Mouse (Mus musculus) stomach, postnatal 0 days (tissue): ENCODE results near the gene Cyp4f14. TPM values are rescaled to one million over a fixed set of nuclear protein-coding genes. Genes with fewer than 3 reads are reported as not detected.

Source experiments
- ATAC-seq: fragments of 200-750 bp; cut with Nextera tagmentation; 2 replicates; pipeline ENCODE4 v1.8.0; 2017; ENCODE audit not compliant: low FRiP score, low TSS enrichment
- DNase-seq: peaks from one replicate; pipeline ENCODE4 v3.0.0-alpha.2; 2016; ENCODE audit warnings: low spot score
- H3K27ac ChIP-seq: fragments of 300-500 bp; sonication (generic); replicated peaks from 2 replicates; pipeline ENCODE4 v1.5.1; 2014; ENCODE audit warnings: mild to moderate bottlenecking, control low read depth
- H3K27me3 ChIP-seq: fragments of 300-500 bp; sonication (generic); 2 replicates; pipeline ENCODE4 v1.6.1; 2014; ENCODE audit warnings: low read length; ENCODE audit not compliant: control insufficient read depth, insufficient read depth
- H3K36me3 ChIP-seq: fragments of 300-500 bp; sonication (generic); 2 replicates; pipeline ENCODE4 v1.6.1; 2014; ENCODE audit warnings: low read length, mixed read lengths; ENCODE audit not compliant: control insufficient read depth, insufficient read depth
- H3K4me1 ChIP-seq: fragments of 300-500 bp; sonication (generic); replicated peaks from 2 replicates; pipeline ENCODE4 v1.6.1; 2014; ENCODE audit warnings: antibody characterized with exemption; ENCODE audit not compliant: control insufficient read depth, insufficient read depth
- H3K4me2 ChIP-seq: fragments of 300-500 bp; sonication (generic); replicated peaks from 2 replicates; pipeline ENCODE4 v1.6.1; 2014; ENCODE audit warnings: low read depth, mild to moderate bottlenecking, control low read depth, moderate library complexity
- H3K4me3 ChIP-seq: fragments of 300-500 bp; sonication (generic); 2 replicates; pipeline ENCODE4 v1.5.1; 2014; ENCODE audit warnings: low read depth, low read length, control low read depth
- H3K9ac ChIP-seq: fragments of 300-500 bp; sonication (generic); 2 replicates; pipeline ENCODE4 v1.6.1; 2014; ENCODE audit warnings: mild to moderate bottlenecking, low read length, control low read depth, mixed read lengths
- H3K9me3 ChIP-seq: fragments of 300-500 bp; sonication (generic); 2 replicates; pipeline ENCODE4 v1.6.1; 2016; ENCODE audit warnings: low read length; ENCODE audit not compliant: control insufficient read depth
- CTCF ChIP-seq: IDR thresholded peaks from 2 replicates; pipeline ENCODE4 v1.5.1; 2016; ENCODE audit warnings: antibody characterized with exemption, low read depth, mild to moderate bottlenecking, moderate library complexity
- EP300 ChIP-seq: optimal IDR thresholded peaks from 2 replicates; pipeline ENCODE3; 2016; ENCODE audit warnings: antibody characterized with exemption
- WGBS: fragments of 180-500 bp; shearing (Covaris S2); extraction: QIAGEN DNeasy Blood & Tissue Kit; methylation state at CpG from one replicate; pipeline ENCODE4 v1.1.7; 2014; 5-methylcytosine and 5-hydroxymethylcytosine counted together
- polyA plus RNA-seq: library from polyadenylated mRNA; unstranded; fragments of >200 nt; fragmentation: Nextera tagmentation; extraction: Ambion mirVana; gene quantifications from 2 replicates; pipeline ENCODE4 v1.2.1, GENCODE M21; 2015

Cyp4f14 gene
- polyA plus RNA-seq, 1 experiment from 2014 or later = not detected

DNA sequence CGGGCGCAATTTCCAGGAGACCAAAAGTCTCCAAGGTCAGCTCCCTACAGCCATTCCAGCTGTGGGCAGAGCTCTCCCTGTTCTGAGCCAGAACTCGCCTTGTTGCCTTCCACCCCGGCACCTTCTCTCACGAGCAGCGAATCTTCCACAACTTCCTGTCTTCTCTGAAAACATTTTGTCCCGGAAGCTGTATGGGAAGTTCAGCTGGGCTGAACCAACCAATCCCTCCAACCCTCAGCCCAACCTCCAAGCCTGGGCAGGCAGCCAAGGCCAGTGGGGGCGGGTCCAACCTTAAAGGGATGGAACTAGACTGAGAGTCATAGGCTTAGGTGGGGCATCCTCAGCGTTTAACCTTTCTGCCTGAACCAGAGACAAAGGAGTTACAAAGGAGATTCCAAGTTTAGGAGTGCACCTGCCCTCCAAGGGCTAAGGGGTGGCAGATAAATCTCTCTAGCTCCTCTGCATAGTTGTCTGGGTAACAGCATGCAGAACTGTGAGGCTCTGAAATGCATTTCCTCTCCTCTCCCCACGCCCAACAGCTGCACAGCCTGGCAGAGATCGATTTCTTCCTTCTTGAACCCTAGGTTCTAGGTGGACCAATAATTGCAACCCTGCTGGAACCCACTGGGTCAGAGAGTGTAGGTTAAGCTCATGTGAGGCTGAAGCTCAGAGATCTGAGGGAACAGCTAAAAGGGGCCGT lies 30.2 kb upstream of the Cyp4f14 start, which contains the start of gene Cyp4f13:
Cyp4f13 (minus strand) TSS at position 188 of the 700 bp plus-strand sequence.
- TF ChIP-seq CTCF (no peak), EP300 (no peak)
- H3K36me3 ChIP-seq = peaks cover 2% of the 10 kb centered on the region; the same call in 1 of the 2 replicates
- DNase-seq (peak; percentile 99), ATAC-seq (peak; percentile 98)
- no peaks in the 10 kb centered on the region for H3K9me3 ChIP-seq
- peaks cover 4% of the 10 kb centered on the region for H3K4me1 ChIP-seq
- peak within 1 kb of the TSS; percentile 93 for H3K4me2 ChIP-seq
- WGBS = 4% methylated on average over 12 of the region's 12 CpGs
- peak within 1 kb of the TSS; percentile 82 for H3K9ac ChIP-seq
- peak within 1 kb of the TSS; percentile 89 for H3K27ac ChIP-seq
- H3K27me3 ChIP-seq = no peaks in the 10 kb centered on the region
- H3K4me3 ChIP-seq = peak within 1 kb of the TSS; percentile 73

DNA sequence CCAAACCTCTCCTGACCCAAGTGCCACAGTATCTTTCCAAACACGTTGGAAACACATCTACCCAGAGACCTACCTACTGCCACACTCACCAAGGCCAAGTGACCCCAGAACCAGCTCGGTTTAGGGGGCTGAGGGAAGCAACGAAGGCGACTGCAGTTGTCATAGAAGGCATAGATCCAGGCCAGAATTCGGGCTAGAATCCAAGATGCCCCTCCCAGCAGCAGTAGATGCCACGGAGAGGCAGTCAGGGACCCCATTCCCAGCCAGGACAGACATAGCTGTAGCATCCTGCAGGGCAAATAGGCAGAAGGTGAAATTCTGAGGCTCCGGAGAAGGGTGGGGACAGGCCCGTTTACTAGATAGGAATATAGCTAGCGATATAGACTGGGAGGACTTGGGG lies 29.6 kb upstream of the Cyp4f14 start:
- 36% methylated on average over 9 of the region's 9 CpGs for WGBS
- TF ChIP-seq CTCF (no peak), EP300 (no peak)
- Histone ChIP-seq H3K4me1 (peaks cover 4% of the 10 kb centered on the region), H3K36me3 (peaks cover 2% of the 10 kb centered on the region; the same call in 1 of the 2 replicates), H3K27me3 (no peaks in the 10 kb centered on the region), H3K4me3 (peak overlapping the region; percentile 73), H3K27ac (peak overlapping the region; percentile 89), H3K4me2 (peak overlapping the region; percentile 93), H3K9ac (peak overlapping the region; percentile 82), H3K9me3 (no peaks in the 10 kb centered on the region)
- ATAC-seq (no peak), DNase-seq (no peak)

DNA sequence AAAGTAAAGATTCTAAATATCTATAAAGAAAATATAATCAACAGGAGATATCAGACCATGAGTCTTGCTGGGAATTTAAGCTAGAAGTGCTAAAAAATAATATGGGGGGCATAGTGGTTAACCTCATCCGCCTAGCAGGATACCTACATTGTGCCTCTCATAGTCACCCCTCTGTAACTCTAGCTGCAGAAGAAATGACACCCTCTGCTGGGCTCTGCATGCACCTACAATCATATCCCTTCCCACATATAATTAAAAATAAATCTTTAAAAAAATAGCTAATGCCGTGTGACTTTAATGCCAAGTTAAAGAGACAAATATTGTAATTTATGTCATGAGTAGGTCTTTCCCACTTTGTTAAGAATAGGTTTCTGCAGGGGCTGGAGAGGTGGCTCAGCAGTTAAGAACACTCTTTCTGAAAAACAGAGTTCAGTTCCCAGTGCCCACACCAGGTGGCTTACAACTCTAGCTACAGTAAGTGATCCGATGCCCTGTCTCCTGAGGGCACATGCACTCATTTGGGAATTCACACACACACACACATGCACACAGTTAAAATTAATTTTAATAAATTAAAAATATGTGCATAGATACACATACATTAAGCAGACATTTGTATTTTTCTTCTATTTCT lies 27.4 kb upstream of the Cyp4f14 start:
- Histone ChIP-seq H3K4me2 (no peak overlapping the region), H3K27me3 (no peaks in the 10 kb centered on the region), H3K4me3 (no peak overlapping the region), H3K4me1 (peaks cover 4% of the 10 kb centered on the region), H3K36me3 (peaks cover 2% of the 10 kb centered on the region; the same call in 1 of the 2 replicates), H3K9ac (no peak overlapping the region), H3K9me3 (no peaks in the 10 kb centered on the region), H3K27ac (no peak overlapping the region)
- peak; percentile 49 for TF ChIP-seq CTCF
- no peak for TF ChIP-seq EP300
- no peak for DNase-seq
- no peak for ATAC-seq
- WGBS = 64% methylated on average over 3 of the region's 3 CpGs

DNA sequence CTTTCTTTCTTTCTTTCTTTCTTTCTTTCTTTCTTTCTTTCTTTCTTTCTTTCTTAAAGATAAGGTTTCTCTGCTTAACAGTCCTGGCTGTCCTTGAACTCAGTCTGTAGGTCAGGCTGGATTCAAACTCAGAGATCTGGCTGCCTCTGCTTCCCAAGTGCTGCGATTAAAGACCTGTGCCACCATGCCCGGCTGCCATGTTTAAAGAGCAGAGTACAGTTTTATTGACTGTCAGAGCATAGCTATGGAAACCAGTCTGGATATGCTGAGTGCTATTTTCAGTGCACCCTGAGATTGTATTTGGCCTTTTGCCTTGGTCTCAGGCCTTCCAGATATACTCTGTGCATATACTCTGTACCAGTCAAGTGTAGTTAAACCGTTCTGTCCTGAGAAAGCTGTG lies 26.5 kb upstream of the Cyp4f14 start:
- H3K4me3 ChIP-seq = no peak overlapping the region
- ATAC-seq = no peak
- H3K4me2 ChIP-seq = no peak overlapping the region
- no peak for TF ChIP-seq CTCF
- TF ChIP-seq EP300 = no peak
- H3K4me1 ChIP-seq = peaks cover 4% of the 10 kb centered on the region
- 92% methylated on average over 3 of the region's 3 CpGs for WGBS
- peaks cover 2% of the 10 kb centered on the region; the same call in 1 of the 2 replicates for H3K36me3 ChIP-seq
- no peak for DNase-seq
- H3K27me3 ChIP-seq = no peaks in the 10 kb centered on the region
- H3K9ac ChIP-seq = no peak overlapping the region
- no peak overlapping the region for H3K27ac ChIP-seq
- no peaks in the 10 kb centered on the region for H3K9me3 ChIP-seq

DNA sequence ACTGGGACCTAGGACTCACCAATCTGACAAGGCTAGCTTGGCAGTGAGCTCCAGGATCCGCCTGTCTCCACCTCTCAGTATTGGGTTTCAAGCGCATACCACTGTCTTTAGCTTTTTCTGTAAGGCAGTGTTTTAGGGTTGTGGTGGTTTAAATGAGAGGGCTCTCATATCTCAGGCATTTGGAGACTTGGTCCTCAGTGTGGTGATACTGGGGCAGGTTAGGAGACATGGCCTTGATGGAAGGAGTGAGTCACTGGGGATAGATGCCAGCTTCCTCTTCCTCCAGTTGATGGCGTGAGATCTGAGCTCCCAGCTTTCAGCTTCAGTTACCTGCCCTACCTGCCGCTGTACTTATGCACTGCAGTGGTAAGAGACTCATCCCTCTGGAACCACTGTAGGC lies 22.7 kb upstream of the Cyp4f14 start:
- DNase-seq = no peak
- H3K27ac ChIP-seq = no peak overlapping the region
- no peaks in the 10 kb centered on the region for H3K9me3 ChIP-seq
- no peak overlapping the region for H3K9ac ChIP-seq
- no peak overlapping the region for H3K4me2 ChIP-seq
- 77% methylated on average over 4 of the region's 4 CpGs for WGBS
- TF ChIP-seq EP300 (no peak), CTCF (no peak)
- no peaks in the 10 kb centered on the region for H3K27me3 ChIP-seq
- no peak for ATAC-seq
- no peaks in the 10 kb centered on the region for H3K4me1 ChIP-seq
- H3K4me3 ChIP-seq = no peak overlapping the region
- peaks cover 2% of the 10 kb centered on the region; the same call in 1 of the 2 replicates for H3K36me3 ChIP-seq

DNA sequence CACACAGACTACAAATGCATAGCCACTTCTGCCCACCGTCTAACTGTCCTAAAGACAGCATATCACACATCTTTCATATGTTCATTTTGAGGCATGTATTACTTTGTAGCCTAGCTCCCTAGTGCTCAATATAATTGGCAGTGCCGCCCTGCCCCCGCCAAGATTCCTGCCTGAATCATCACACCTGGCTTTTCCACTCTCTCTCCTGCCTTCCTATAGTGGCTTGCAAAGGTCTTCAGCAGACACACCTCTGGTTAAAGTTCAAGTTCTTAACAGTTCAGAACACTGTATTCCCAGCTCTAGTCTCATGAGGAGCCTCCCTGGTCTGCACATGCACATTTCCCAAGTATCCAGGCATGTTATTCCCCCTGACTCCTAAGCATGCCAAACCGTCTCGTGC lies 10.7 kb upstream of the Cyp4f14 start:
- Histone ChIP-seq H3K27me3 (no peaks in the 10 kb centered on the region), H3K9ac (no peak overlapping the region), H3K4me1 (no peaks in the 10 kb centered on the region), H3K36me3 (no peaks in the 10 kb centered on the region), H3K9me3 (no peaks in the 10 kb centered on the region), H3K4me3 (no peak overlapping the region), H3K27ac (no peak overlapping the region), H3K4me2 (no peak overlapping the region)
- ATAC-seq (no peak), DNase-seq (peak; percentile 34)
- 78% methylated on average over 5 of the region's 5 CpGs for WGBS
- TF ChIP-seq EP300 = no peak
- TF ChIP-seq CTCF = no peak
